ENCODE assay signal across 8 mouse cellular contexts in genomic region chr3:26153782-26154181, GRCm38 (mm10).
A peak's percentile ranks its signal among the peaks of the same experiment; 100 is the strongest.
DNase-seq lines count a peak whose midpoint lies in the region; ATAC-seq lines count a peak whose summit lies in the region.

No protein-coding gene starts in this region.

- no peak for ATAC-seq in heart, embryonic 12.5 days (ENCODE audit: insufficient number of reproducible peaks, low FRiP score)
- no peak for ATAC-seq in liver, embryonic 15.5 days (ENCODE audit: insufficient read depth)
- ATAC-seq in erythroblast, adult 5-6 weeks (replicated peaks; ENCODE audit: low FRiP score, poor library complexity, severe bottlenecking): no peak

- H3K27me3 ChIP-seq in heart, embryonic 12.5 days (replicated peaks): no peaks in the 10 kb centered on the region
- peaks cover 17% of the 10 kb centered on the region for H3K27me3 ChIP-seq in liver, embryonic 15.5 days

- H3K9me3 ChIP-seq in heart, embryonic 12.5 days (replicated peaks): no peaks in the 10 kb centered on the region
- H3K9me3 ChIP-seq in liver, embryonic 15.5 days (replicated peaks): no peaks in the 10 kb centered on the region

- WGBS in heart, embryonic 12.5 days: 3% methylated on average over 9 of the region's 9 CpGs
- WGBS in liver, embryonic 15.5 days (ENCODE audit: insufficient replicate concordance): 1% methylated on average over 9 of the region's 9 CpGs

- no peaks in the 10 kb centered on the region for H3K36me3 ChIP-seq in heart, embryonic 12.5 days
- no peaks in the 10 kb centered on the region for H3K36me3 ChIP-seq in liver, embryonic 15.5 days (replicated peaks)

- peak overlapping the region; percentile 97 for H3K4me2 ChIP-seq in heart, embryonic 12.5 days
- peak overlapping the region; percentile 50 for H3K4me2 ChIP-seq in liver, embryonic 15.5 days

- no peak overlapping the region for H3K27ac ChIP-seq in heart, embryonic 12.5 days (ENCODE audit: poor library complexity, severe bottlenecking)
- no peak overlapping the region for H3K27ac ChIP-seq in liver, embryonic 15.5 days (replicated peaks)

- H3K4me3 ChIP-seq in heart, embryonic 12.5 days: peak overlapping the region; percentile 60
- peak overlapping the region; percentile 15; the same call in 1 of the 2 replicates for H3K4me3 ChIP-seq in liver, embryonic 15.5 days (replicated peaks)

- peak; percentile 6 for DNase-seq in ovary, postnatal 10 days (ENCODE audit: low spot score)
- no peak for DNase-seq in ovary, adult 18-20 months (ENCODE audit: low spot score)
- DNase-seq in embryo, embryonic 11 days: peak; percentile 77
- DNase-seq in kidney, postnatal 36 days: peak; percentile 22 to 67
- DNase-seq in retina, postnatal 1 day: peak; percentile 87

- H3K4me1 ChIP-seq in heart, embryonic 12.5 days (replicated peaks): 0 out of 2 replicates have a peak, but pooled peaks cover 8% of the 10 kb centered on the region
- no peaks in the 10 kb centered on the region for H3K4me1 ChIP-seq in liver, embryonic 15.5 days (replicated peaks)

- 0 out of 2 replicates have a peak overlapping the region, but pooled peaks have one; percentile 42 for H3K9ac ChIP-seq in heart, embryonic 12.5 days
- no peak overlapping the region for H3K9ac ChIP-seq in liver, embryonic 15.5 days
